Mouse (Mus musculus): Measurements from ENCODE around the gene Slamf6. TPM values are rescaled to one million over a fixed set of nuclear protein-coding genes. Genes with fewer than 3 reads are reported as not detected.

The Slamf6 gene
- total RNA-seq, 2 experiments from 2014 or later, result 0.11 to 0.16 TPM

DNA sequence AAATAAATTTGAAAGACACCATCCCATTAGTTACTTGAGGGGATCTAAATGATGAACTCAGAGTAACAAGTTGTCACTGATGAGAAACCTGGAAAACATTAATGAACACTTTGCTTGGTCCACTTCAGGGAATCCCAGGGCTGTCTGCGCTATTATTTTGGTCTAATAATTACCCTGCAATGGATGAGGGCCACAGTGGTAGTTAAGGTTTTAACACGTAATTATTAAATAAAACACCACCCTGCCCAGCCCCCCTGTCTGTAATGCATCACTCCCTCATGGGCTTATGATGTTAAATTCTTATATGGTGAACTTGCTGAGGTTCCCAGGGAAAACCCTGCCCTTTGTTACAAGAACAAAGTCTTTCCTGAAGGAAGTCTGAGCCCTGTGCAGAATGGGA is 74.6 kb downstream of the Slamf6 start:
- DNase-seq (ENCODE audit: low spot score in 2 of 2), result no peak
- intact Hi-C loops (cut with DNase I), result no loop called here

DNA sequence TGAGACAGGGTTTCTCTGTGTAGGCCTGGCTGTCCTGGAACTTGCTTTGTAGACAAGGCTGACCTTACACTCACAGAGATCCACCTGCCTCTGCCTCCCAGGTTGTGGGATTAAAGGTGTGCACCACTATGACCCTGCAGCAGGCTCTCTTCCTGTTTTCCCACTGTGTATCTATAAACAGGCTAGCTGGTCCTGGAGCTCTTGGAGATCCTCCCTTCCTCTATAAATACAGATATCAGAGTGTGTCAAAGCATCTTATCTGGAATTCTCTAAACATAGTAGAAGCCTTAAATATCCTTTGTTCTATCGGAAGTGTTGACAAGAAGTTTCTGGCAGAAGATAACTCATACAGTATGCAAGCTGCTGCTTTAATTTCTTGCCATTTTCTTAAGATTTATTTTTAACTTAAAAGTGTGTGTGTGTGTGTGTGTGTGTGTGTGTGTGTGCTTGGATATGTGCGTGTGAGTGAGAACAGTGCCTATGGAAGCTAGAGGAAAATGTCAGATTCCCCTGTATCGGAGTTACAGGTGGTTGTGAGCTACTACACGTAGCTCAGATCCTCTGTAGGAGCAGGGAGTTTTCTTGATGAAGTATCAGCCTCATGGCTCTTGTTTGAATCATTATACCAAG is 75.7 kb downstream of the Slamf6 start:
- DNase-seq (ENCODE audit: low spot score in 2 of 2), result peak in 1 of 2 experiments; percentile 42
- intact Hi-C loops (cut with DNase I), result no loop called here

DNA sequence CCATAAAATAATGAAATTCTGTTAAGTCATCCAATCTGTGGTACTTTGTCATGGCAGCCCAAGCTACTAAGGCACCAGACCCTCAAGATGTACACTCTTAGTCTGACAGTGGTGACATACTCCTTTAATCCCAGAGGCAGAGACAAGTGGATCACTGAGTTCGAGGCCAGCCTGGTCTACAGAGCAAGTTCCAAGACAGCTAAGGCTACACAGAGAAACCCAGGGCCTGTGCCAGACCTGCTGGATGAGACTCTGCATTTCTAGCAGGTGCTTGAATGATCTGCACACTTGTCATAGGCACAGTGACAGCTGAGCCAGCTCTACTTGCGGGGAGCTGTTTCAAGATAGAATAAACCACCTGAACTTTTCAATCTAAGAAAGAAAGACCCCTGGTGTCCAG is 77.2 kb downstream of the Slamf6 start:
- DNase-seq (ENCODE audit: low spot score in 2 of 2), result no peak
- intact Hi-C loops (cut with DNase I), result no loop called here

DNA sequence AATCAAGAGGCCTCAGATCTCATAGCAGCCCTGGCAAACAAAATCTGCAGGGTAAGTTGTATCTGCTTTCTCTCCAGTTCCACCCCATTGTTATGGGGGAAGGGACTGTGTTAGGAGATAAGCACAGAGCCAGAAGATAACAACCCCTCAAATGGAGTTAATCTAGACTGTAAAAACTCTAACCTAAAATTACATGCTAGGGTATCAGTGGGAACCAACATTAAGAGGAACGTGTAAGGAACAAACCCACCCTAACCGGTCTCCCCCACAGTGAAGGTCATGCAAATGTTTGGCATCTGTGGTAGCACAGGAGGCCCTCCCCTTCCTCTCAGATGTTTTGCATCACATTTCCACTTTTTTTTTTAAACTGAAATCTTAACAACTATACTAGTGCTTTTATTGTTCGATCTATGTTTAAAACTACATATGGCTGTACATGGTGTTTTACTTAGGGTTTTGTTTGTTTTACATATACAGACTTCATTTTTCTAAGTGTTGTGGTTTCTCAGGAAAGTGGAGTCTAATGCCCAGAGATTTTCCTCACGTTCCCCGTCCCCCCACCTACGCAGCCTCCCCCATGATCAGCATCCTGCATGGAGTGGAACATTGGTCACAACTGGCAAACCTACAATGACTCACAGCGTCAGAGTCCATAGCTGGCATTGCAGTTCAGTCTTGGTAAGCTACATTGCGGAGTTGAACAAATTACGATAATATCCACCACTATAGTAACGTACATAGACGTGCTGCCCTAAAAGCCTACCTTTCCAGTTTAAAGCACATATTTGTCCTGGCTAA is 77.8 kb downstream of the Slamf6 start:
- intact Hi-C loops (cut with DNase I), result no loop called here
- no peak for DNase-seq (ENCODE audit: low spot score in 2 of 2)

DNA sequence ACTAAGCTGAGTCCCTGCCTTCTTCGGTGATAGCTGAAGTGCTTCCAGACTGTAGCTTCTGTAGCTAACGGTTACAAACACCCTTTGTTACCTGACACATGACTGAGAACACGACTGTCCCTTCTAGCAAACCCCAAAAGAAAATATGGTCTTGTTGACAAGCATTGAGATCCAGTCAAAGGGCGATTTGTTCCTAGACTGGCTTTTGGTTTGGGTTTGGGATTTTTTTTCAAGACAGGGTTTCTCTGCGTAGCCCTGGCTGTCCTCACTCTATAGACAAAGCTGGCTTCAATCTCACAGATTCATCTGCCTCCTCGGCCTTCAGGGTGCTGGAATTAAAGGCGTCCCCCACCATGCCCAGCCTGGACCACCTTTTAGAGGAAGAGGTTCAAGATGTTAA is 79.4 kb downstream of the Slamf6 start:
- DNase-seq (ENCODE audit: low spot score in 2 of 2), result no peak
- intact Hi-C loops (cut with DNase I), result no loop called here

DNA sequence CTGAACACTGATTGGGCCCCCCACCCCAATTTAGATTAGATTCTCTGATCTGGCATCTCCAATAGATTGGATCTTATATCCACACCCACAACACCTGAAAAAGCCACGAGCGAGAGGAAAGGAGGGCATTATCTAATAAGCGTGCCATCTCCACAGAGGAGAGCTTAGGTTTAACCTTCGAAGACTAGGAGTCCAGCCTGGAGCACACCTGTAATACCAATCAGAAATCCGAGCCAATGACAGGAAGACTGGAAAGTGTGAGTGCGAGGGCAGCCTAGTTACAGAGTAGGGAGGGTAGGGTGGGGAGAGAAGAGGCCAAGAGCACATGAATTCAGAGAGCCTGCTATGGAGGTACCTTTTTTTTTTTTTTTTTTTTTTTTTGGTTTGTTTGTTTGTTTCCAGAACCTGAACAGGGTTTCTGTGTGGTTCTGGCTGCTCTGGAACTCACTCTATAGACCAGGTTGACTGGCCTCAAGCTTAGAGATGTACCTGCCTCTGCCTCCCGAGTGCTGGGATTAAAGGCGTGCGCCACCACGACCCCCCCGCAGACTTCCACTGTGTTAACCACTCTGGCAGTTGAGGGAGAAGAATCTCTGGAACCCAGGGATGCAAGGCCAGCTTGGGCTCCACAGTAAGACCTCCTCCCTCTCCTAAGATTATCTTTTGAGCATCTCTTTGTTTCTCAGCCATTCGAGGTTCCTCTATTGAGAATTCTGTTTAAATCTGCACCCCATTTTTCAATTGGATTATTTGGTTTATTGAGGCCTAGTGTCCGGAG is 81.7 kb downstream of the Slamf6 start:
- DNase-seq (ENCODE audit: low spot score in 2 of 2), result no peak
- intact Hi-C loops (cut with DNase I), result no loop called here

DNA sequence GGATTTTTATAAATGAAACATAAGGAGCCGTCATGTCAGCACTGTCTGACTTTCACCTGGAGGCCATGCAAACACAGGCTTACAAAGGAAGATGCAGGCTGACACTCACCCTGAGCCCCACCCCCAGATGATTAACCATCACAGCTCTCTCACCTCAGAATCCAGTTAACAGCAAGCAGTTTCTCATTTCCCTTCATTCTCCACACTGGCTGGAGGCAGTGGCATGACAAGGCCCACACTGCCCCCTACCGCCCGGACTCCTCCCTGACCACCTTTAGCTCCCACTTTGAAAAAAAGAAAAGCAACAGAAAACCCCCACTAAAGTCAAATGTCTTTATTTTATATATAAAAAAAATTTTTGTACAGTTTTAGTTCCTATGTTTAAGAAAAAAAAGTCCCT is 83.3 kb downstream of the Slamf6 start:
- intact Hi-C loops (cut with DNase I), result loop anchor here (2.0 to 10.0 kb wide), 2 partner anchors 184 to 326 kb away; no protein-coding TSS in a partner anchor

DNA sequence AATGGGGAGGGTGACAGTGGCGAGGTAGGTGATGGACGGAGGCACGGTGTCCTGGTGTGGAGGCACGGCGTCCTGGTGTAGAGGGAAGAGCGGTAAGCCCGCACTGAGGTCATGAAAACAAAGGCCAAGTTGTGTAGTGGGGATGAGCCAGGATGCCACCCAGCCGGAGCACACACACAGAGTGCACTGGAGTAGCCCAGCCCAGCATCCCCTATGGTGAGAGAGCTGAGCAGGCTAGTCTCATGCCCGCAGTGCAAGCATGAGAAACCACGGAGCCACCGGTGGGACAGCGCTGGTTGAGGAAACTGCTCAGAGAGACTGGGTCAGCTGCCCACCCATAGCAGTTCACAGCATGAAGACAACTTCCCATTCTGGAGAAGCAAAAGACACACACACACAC is 84.3 kb downstream of the Slamf6 start:
- intact Hi-C loops (cut with DNase I), result loop anchor here (2.0 to 10.0 kb wide), 2 partner anchors 185 to 327 kb away; no protein-coding TSS in a partner anchor

More for the DNA sequence above, 83.3 kb downstream of the Slamf6 start:
- DNase-seq (ENCODE audit: low spot score in 2 of 2), result peak; percentile 59 to 78

More for the DNA sequence above, 84.3 kb downstream of the Slamf6 start:
- no peak for DNase-seq (ENCODE audit: low spot score in 2 of 2)

Other genes starting within 250 kb of the Slamf6 start
- gene Cd48, start 235.5 kb upstream of the Slamf6 start, total RNA-seq (2021), result 1 to 10 TPM in 1 of 2 experiments, under 1 TPM in 1; 0.27 to 1.0 TPM
- gene Slamf1, start 150.4 kb upstream of the Slamf6 start, total RNA-seq (2021), result under 1 TPM; 0.39 to 0.64 TPM
- 1 to 10 TPM; 1.4 to 2.1 TPM for gene Cd84, start 77.8 kb upstream of the Slamf6 start, total RNA-seq (2021)
- under 1 TPM; 0.14 to 0.21 TPM for gene Gm10521, start 21.9 kb upstream of the Slamf6 start, total RNA-seq (2021)
- 10 to 100 TPM; 13.3 to 13.5 TPM for gene Vangl2, start 110.9 kb downstream of the Slamf6 start, total RNA-seq (2021)
- gene Nhlh1, start 140.1 kb downstream of the Slamf6 start, total RNA-seq (2021), result under 1 TPM; 0.23 to 0.64 TPM
- 100 to 1,000 TPM; 146 to 154 TPM for gene Copa, start 165.0 kb downstream of the Slamf6 start, total RNA-seq (2021)
- gene Ncstn, start 165.3 kb downstream of the Slamf6 start, total RNA-seq (2021), result 10 to 100 TPM; 68.3 to 70.8 TPM
- 10 to 100 TPM; 95.2 to 97.2 TPM for gene Pex19, start 209.2 kb downstream of the Slamf6 start, total RNA-seq (2021)
- gene Dcaf8, start 230.6 kb downstream of the Slamf6 start, total RNA-seq (2021), result 100 to 1,000 TPM; 105 to 108 TPM